Mouse (Mus musculus): ENCODE results near the gene Lrp1.

Lrp1 gene

DNA sequence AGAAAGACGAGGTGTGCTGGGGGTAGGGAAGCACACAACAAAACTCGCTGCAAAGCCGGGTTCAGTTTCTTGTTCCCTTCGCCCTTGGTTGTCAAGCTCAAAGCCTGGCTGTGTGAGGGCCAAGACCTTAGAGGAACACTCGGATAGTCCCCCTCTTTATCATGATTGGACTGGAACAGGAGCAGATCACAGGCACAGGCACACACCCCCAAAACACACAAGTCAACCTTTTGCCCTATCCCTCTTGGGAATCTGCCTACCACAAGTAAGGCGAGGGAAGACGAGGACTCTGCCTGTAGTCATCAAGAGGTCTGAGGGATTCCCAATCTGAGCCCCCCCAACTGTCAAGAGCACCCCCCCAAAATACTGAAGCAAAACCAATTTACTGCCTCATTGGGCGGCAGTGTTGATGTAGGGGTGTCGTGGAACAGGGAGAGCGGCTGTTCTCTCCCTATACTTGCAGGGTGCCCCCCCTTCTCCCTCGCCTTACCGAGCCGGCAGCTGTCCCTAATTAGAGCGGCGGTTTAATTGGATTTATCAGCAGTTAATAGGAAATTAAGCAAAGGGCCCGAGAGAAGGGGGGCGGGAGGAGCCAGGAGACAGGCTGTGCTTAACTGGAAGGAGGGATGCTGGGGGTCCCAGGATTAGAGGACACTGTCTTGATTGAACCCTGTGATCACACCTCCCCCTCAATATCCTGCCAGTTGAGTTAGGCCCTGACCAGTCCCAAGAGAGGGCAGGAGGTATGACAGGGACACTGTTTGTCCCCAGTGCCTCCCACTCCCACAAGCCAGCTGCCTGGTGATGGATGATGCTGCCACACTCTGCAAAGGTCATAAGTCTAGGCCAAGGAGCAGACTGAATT, 110.9 kb downstream of the Lrp1 start:
- DNase-seq (ENCODE audit: extremely low spot score, low spot score), result peak; percentile 60

DNA sequence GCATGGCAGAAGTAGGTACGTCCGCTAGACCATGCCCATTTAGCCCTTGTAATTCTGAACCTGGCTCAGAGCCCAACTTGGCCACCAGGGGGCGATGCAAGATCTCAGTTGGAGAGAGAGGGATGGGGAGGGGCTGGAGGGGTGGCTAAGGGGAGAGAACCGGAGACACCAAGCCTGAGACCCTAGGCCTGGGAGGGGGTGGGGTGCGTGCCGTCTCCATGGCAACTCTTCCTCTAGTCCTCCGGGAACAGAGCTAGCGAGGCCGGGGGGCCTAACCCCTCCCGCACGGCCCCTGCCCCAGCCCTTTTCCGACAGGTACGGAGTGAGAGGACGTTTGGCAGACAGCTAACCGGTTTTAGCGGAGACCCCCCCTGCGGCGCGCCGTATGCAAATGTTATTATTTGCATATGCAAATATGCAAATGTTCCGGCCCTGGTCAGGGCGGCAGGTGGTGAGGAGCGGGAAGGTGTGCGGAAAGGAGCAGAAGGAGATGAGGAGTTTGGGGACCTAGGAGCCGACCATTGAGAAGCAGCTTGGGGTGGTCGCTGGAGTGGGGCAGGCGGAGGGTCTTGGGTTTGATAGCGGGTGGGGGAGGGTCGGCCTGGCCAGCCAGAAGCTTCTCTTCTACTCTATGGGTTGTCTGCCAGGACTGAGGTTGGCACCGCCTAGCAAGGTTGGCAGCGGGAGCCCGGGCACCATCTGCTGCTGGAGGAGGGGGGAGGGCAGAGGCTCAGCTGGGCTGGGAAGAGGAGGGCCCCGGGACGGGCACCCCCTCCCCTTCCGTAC, 111.7 kb downstream of the Lrp1 start:
- peak; percentile 99 for DNase-seq (ENCODE audit: extremely low spot score, low spot score)

- DNase-seq (ENCODE audit: extremely low spot score, low spot score), result peak; percentile 82
Observed at GRCm38 (mm10) chr10:127508239-127508638, 112.7 kb downstream of the Lrp1 start.

DNA sequence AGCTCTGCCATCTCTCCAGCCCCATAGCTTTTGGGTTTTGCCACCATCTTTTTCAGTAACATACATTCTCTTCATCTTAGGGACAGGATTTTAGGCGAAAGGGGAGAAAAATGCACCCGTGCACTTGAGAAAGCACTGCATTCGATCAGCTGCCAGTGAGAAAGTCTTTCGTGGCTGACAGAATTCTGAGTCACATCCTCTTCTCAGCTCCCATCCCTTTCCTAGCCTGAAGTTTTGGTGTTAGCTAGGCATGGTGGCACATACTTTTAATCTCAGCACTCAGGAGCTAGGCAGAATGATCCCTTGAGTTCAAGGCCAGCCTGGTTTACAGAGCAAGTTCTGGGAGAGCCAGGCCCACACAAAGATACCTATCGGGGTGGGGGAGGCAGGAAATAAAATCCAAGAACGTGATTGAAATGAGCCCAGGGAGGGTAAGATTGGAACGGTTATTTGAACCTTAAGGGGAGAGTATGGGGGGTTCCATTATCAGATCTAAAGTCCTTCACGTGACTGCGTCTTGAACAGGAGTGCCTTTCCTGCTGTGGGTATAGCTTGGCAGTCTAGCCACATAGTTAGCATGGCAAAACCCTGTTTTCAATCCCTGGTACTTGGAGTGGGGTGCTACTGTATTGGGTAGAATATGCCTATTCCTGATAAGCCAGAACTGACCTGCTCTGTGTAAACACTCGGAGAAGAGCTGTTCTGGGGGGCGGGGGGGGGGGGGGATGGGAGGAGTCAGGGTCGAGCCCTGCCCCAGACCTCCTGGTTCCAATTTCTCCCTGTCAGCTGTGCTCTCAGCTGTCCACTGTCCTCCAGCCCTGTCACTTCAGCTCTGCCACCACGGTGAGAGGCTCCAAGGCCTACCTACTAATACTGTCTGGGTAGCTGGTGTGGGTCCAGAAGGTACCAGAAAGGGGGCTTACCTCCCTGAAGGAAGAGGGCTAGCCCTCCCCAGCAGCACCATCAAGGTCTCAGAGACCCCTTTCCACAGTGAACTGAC, 119.8 kb downstream of the Lrp1 start, which contains the start of gene Stac3:
TSS of gene Stac3 (plus strand) at position 793 of the 1,000 bp plus-strand sequence.
- no peak for DNase-seq (ENCODE audit: extremely low spot score, low spot score)

DNA sequence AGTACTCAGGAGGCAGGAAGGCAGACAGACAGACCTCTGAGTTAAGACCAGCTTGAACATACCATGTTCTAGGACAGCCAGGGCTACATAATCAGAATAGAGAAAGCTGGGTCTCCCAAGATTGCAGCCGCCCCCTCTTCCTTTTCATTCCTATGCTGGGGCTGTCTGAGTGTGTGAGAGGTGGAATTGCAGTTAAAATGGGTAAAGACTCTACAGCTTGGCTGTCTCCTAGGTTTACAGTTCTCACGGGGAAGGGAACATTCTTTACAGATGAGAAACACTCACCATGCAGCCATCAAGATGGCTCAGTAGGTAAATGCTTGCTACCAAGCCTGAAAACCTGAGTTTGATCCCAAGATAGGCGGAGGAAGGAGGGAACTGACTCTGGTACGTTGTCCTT, 120.9 kb downstream of the Lrp1 start:
- DNase-seq (ENCODE audit: extremely low spot score, low spot score), result no peak

DNA sequence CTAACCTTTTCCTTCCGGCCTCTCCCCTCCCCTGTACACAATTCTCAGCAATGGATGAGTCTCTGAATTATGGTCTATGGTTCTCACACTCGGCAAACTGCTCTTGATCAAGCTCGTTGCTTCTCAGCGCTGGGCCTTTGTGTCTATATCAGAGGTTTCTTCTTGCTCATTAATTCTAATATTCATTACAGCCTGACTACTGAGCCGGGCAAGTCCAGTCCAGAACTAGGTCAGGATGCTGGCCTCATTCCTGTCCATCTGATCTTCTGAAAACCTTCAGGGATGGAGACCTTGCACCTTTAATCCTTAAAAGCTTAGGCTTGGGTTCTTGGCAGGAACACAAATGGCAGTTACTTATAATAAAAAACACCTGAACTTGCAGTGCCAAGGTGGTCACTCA, 121.4 kb downstream of the Lrp1 start:
- no peak for DNase-seq (ENCODE audit: extremely low spot score, low spot score)

DNA sequence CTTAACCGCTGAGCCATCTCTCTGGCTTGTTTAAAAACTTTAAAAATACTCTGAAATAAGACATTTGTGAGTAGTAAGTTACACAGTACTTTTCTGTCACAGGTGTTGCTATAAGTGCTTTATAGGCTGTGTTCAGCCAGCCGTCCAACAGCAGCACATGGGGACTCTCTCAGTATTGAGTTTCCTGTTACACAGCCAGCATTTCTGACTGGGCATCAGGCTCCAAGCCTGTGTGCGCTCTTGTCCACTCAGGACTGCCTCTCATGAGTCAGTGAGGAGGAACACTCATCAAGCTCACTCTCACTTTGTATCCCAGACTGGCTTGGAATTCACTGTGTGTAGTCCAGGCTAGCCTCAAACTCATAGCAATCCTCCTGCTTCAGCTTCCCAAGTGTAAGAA, 124.8 kb downstream of the Lrp1 start:
- no peak for DNase-seq (ENCODE audit: extremely low spot score, low spot score)

GRCm38 (mm10) chr10:127492118-127492517, 128.8 kb downstream of the Lrp1 start:
- DNase-seq (ENCODE audit: extremely low spot score, low spot score), result no peak

GRCm38 (mm10) chr10:127491128-127491512, 129.8 kb downstream of the Lrp1 start:
- DNase-seq (ENCODE audit: extremely low spot score, low spot score), result no peak

GRCm38 (mm10) chr10:127490160-127491127, 130.5 kb downstream of the Lrp1 start:
- DNase-seq (ENCODE audit: extremely low spot score, low spot score), result no peak

GRCm38 (mm10) chr10:127488856-127489255, 132.1 kb downstream of the Lrp1 start:
- DNase-seq (ENCODE audit: extremely low spot score, low spot score), result no peak

All from neural tube, embryonic 10.5 days (tissue).